Mouse (Mus musculus): ENCODE data around the gene Hipk2. TPM values are rescaled to one million over a fixed set of nuclear protein-coding genes. Genes with fewer than 3 reads are reported as not detected.

Gene Hipk2
- 49.2 TPM for polyA plus RNA-seq (2014; fragmentation: Illumina TruSeq; extraction: RNeasy Lipid Tissue Mini Kit (QIAGEN cat#74804); ENCODE audit: low replicate concordance)

DNA sequence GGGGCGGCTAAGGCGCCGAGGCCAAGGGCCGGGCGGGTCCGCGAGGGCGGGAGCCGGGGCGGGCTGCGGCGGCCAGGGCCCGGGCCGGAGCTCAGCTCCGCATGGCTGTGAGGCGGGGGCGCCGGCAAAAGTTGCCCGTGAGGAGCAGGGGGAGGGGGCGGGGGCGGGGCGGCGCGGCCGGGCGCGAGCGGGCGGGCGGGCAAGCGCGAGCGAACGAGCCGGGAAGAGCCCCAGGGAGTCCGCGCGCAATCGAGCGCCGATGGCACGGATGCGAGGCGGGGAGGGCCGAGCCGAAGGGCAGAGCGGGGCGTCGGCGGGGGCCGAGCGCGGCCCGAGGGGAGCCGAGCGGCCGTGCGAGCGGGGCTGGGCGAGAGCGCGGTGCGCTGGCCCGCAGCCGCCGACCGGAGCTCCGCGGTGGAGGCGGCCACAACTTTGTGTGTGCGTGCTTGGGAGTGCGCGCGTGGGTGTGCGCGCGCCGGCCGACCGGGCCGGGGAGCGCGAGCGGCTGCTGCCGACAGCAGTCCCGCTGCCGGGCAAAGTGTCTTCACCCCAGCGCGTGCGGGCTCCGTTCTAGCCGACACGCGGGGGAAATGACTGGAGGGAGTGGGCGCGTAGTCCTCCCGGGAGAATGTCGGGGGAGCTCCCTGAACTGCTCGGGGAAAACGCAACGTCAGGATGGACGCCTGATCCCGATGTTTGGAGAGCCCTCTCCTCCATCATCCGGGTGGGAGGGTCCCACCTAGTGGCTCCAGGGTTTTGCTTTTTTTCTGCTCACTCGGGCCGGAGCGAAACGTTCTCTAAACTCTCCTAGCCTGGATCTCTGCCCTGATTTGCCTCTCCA, at the start of gene Hipk2:
Gene Hipk2 (minus strand): TSS at position 95 of the 841 bp plus-strand sequence.

DNA sequence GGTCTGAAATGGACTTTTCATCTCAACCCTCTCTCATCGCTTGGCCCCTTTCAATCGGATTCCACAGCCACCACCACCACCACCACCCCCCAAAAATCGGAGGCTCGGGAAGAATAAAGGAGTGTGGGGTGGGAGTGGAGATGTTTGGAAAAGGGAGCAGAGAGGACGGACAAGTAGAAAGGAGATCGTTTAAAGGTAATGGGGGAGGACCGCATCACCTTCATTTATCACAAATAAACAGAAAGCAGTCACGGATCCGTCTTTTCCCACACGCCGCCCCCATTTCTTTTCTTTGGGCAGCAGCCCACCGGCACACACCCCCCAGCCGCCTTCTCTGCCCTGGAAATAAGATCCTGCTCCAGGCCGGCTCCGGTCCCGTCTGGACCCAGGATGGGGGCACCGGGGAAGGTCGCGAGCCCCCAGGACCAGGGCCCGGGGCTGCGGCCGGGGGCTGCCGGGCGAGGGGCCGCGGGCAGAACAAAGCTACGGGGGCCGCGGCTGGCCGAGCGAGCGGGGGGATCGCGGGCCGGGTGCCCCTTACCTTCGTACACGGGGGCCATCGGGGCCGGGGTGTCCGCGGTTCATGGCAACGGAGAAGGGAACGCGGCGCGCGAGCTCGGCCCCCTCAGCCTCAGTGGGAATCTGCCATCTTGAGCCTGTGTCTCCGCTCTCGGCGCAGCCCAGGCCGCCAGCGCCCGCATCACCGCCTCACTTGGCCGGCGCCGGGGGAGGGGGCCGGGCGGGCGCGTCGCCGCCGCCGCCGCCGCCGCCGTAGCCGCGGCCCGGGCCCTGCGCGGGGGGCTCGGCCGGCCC, 501 bp downstream of the Hipk2 start, which contains the start of gene Tbxas1:
Gene Tbxas1 (plus strand): TSS at position 147 of the 813 bp plus-strand sequence.

DNA sequence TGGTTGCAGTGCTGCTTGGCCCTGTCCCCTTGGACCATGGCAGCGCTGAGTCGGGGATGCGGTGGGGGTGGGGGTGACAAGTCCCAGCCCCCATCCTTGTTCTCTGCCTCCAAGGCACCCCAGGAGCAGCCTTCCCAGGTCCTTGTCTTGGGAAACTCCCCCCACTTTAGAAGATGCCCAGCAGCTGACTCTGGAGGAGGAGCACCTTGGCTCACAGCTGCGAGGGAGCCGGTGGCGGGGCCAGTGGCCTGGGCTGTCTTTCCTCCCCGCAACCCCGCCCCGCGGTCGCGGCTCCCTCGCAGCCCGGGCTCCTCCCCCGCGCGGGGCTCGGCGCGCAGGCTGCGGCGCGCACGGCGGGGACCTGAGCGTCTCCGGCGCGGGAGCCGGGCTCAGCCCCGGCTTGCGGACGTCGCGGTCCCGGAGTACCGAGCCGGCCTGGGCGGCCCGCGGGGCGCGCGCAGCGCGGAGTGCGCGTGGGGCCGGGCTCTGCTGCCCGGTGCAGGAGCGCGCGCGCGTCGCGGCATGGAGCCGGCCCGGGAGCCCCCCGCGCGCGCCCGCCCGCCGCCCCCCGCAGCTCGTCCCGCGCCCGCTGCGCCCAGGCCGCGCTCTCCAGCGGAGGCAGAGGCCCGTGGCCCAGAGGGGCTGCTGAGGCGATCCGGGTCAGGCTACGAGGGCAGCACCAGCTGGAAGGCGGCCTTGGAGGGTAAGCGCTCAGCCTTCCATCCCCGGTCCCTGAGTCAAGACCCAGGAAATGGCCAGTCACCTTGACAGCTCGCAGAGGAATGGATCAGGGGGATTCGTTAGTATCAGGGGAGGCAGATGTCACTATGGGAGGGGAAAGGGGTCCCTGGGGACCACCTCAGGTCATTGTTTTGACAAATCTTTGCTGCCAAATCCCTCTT, 213.0 kb downstream of the Hipk2 start, which contains the start of gene Clec2l:
Gene Clec2l (plus strand): TSS at position 356 of the 902 bp plus-strand sequence.

Other genes with a start within 250 kb of the Hipk2 start
- not detected for gene Klrg2, start 238.9 kb downstream of the Hipk2 start, polyA plus RNA-seq (2014; fragmentation: Illumina TruSeq; extraction: RNeasy Lipid Tissue Mini Kit (QIAGEN cat#74804); ENCODE audit: low replicate concordance)
- not detected for gene Clec2l, start 213.1 kb downstream of the Hipk2 start, polyA plus RNA-seq (2014; fragmentation: Illumina TruSeq; extraction: RNeasy Lipid Tissue Mini Kit (QIAGEN cat#74804); ENCODE audit: low replicate concordance)
- gene Tbxas1, start 761 bp downstream of the Hipk2 start, polyA plus RNA-seq (2014; fragmentation: Illumina TruSeq; extraction: RNeasy Lipid Tissue Mini Kit (QIAGEN cat#74804); ENCODE audit: low replicate concordance): 2.3 TPM
- 99.1 TPM for gene Parp12, start 242.2 kb upstream of the Hipk2 start, polyA plus RNA-seq (2014; fragmentation: Illumina TruSeq; extraction: RNeasy Lipid Tissue Mini Kit (QIAGEN cat#74804); ENCODE audit: low replicate concordance)

Measured in small intestine, adult 10 weeks (tissue).